Mouse (Mus musculus): ENCODE data around the gene Gal. TPM values are rescaled to one million over a fixed set of nuclear protein-coding genes. Genes with fewer than 3 reads are reported as not detected.
A peak's percentile ranks its signal among the peaks of the same experiment; 100 is the strongest.

The Gal gene
- polyA plus RNA-seq, 1 experiment, result 12.3 TPM

DNA sequence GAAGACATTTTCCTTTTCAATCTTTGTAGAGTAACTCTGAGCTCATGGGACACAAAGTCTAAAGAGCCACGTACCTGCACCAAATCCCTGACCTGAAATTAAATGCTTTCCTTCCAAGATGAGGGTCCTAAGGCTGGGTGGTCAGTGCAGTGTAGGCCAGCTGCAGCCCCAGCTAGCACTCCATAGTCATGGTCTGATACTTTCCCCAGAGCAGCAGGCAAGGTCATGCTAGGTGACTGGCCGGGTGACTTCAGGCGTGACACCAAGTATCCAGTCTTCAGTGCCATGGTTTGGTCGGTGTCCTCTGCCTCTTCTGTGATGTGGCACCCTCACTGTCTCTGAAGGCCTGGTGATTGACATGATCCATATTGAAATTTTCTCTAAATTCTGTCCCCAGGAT is 14.3 kb downstream of the Gal start:
- WGBS, result 89% methylated on average over 4 of the region's 4 CpGs
- H3K4me3 ChIP-seq (ENCODE audit: low read depth, low read length), result no peak overlapping the region
- no peak overlapping the region for H3K27ac ChIP-seq (ENCODE audit: insufficient read depth, low read depth, low read length)
- H3K36me3 ChIP-seq (ENCODE audit: control insufficient read depth, insufficient read depth, low read length), result no peaks in the 10 kb centered on the region
- TF ChIP-seq CTCF (IDR thresholded peaks at IDR 0.05; ENCODE audit: extremely low read depth, insufficient read length, insufficient replicate concordance, low read depth, low read length) (no peak), POLR2A (IDR thresholded peaks at IDR 0.05; ENCODE audit: low read depth, low read length) (no peak)
- no peaks in the 10 kb centered on the region for H3K4me1 ChIP-seq (ENCODE audit: control insufficient read depth, insufficient read depth, insufficient read length, low read length)
- no peaks in the 10 kb centered on the region for H3K27me3 ChIP-seq (ENCODE audit: control insufficient read depth, insufficient read depth, low read length)

DNA sequence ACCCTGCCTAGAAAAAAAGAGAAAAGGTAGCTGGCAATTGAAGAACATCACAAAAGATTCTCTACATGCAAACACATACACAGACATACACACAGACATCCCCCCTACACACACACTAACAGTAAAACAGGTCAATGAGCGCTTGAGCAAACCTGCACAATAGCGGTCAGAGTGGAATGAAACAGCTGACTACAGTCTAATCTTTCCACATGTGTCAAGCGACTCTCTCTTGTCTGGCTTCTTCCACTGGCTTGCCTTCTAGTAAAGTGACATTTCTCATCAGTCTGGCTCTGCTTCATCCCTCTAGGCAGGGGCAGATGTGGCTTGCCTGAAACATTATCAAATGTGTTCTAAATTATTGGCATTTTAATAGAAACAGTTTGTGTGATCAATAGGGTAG is 20.1 kb downstream of the Gal start:
- Histone ChIP-seq H3K4me3 (ENCODE audit: low read depth, low read length) (no peak overlapping the region), H3K27me3 (ENCODE audit: control insufficient read depth, insufficient read depth, low read length) (no peaks in the 10 kb centered on the region), H3K4me1 (ENCODE audit: control insufficient read depth, insufficient read depth, insufficient read length, low read length) (peaks cover 2% of the 10 kb centered on the region; the same call in 1 of the 2 replicates), H3K27ac (ENCODE audit: insufficient read depth, low read depth, low read length) (no peak overlapping the region), H3K36me3 (ENCODE audit: control insufficient read depth, insufficient read depth, low read length) (no peaks in the 10 kb centered on the region)
- 79% methylated on average over 3 of the region's 3 CpGs for WGBS
- no peak for TF ChIP-seq POLR2A (IDR thresholded peaks at IDR 0.05; ENCODE audit: low read depth, low read length)
- no peak for TF ChIP-seq CTCF (IDR thresholded peaks at IDR 0.05; ENCODE audit: extremely low read depth, insufficient read length, insufficient replicate concordance, low read depth, low read length)

DNA sequence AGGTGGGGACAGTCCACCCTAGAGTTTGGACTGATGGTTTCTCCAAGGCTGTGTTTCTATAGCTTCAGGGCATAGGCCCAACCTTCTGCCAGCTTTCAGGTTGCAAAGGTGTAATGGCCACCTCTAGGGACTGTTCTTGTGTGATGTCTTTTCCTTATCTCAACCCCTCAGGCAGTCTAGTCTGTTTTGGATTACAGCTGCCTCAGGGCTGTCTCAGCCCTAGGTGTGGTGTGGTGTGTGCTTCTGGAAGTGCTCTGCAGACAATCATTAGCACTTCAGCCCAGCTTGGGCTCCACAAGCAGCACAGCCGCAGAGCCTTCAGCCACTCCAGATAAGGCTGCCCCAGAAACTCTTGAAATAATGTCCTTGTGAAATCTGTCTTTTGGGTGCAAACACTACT is 22.0 kb downstream of the Gal start:
- Histone ChIP-seq H3K27ac (ENCODE audit: insufficient read depth, low read depth, low read length) (no peak overlapping the region), H3K36me3 (ENCODE audit: control insufficient read depth, insufficient read depth, low read length) (no peaks in the 10 kb centered on the region), H3K4me3 (ENCODE audit: low read depth, low read length) (no peak overlapping the region), H3K27me3 (ENCODE audit: control insufficient read depth, insufficient read depth, low read length) (no peaks in the 10 kb centered on the region), H3K4me1 (ENCODE audit: control insufficient read depth, insufficient read depth, insufficient read length, low read length) (peaks cover 2% of the 10 kb centered on the region; the same call in 1 of the 2 replicates)
- no peak for TF ChIP-seq POLR2A (IDR thresholded peaks at IDR 0.05; ENCODE audit: low read depth, low read length)
- no peak for TF ChIP-seq CTCF (IDR thresholded peaks at IDR 0.05; ENCODE audit: extremely low read depth, insufficient read length, insufficient replicate concordance, low read depth, low read length)
- WGBS, result 90% methylated on average over 1 of the region's 1 CpGs

DNA sequence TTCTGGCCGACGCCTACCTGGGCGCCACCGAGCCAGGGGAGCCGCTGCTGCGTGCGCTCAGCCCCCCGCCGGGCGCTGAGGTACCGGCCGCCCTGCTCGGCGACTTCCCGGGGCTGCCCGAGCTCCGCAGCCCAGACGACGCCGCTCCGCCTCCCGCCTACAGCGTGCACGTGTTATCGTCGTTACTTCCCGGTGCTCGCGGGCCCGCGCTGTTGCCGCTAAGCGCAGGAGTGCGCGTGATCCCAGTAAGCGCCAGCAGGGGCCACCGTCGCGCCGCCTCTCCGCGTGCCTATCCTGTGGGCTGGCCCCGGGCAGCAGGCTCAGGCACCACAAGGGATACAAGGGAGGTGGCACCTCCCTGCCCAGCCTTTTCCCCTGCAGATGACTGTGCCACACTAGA is 25.3 kb downstream of the Gal start:
- no peak for TF ChIP-seq POLR2A (IDR thresholded peaks at IDR 0.05; ENCODE audit: low read depth, low read length)
- peak; percentile 68 for TF ChIP-seq CTCF (IDR thresholded peaks at IDR 0.05; ENCODE audit: extremely low read depth, insufficient read length, insufficient replicate concordance, low read depth, low read length)
- Histone ChIP-seq H3K4me3 (ENCODE audit: low read depth, low read length) (peak overlapping the region; percentile 67), H3K4me1 (ENCODE audit: control insufficient read depth, insufficient read depth, insufficient read length, low read length) (peaks cover 2% of the 10 kb centered on the region; the same call in 1 of the 2 replicates), H3K36me3 (ENCODE audit: control insufficient read depth, insufficient read depth, low read length) (peaks cover 17% of the 10 kb centered on the region), H3K27me3 (ENCODE audit: control insufficient read depth, insufficient read depth, low read length) (no peaks in the 10 kb centered on the region), H3K27ac (ENCODE audit: insufficient read depth, low read depth, low read length) (0 out of 2 replicates have a peak overlapping the region, but pooled peaks have one; percentile 10)
- WGBS, result under 1% methylated on average over 43 of the region's 43 CpGs

DNA sequence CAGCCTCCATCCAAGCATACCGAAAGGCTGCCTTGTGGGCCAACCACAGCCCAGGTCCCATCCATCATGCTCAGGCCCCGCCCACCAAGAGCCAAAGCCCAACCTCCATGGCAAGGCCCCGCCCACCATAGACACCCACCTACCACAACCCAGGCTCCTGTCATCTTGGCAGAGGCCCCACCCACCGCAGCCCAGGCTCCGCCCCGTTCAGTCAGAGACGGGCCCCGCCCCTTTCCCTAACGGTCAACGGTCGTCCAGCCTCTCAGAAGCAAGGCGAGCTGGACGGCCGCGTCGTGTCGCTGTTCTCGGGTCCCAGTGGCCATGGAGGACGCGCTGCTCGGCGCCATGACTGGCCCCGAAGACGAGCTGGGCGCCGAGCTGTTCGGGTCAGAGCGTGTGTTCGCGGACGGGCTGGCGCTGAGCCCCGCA is 25.7 kb downstream of the Gal start, which contains the start of gene Tesmin:
Tesmin (plus strand) TSS at position 229 of the 429 bp plus-strand sequence.
- H3K27ac ChIP-seq (ENCODE audit: insufficient read depth, low read depth, low read length), result 0 out of 2 replicates have a peak within 1 kb of the TSS, but pooled peaks have one; percentile 10
- H3K27me3 ChIP-seq (ENCODE audit: control insufficient read depth, insufficient read depth, low read length), result no peaks in the 10 kb centered on the region
- TF ChIP-seq CTCF (IDR thresholded peaks at IDR 0.05; ENCODE audit: extremely low read depth, insufficient read length, insufficient replicate concordance, low read depth, low read length) (peak; percentile 25; the same call in 1 of the 2 replicates), POLR2A (IDR thresholded peaks at IDR 0.05; ENCODE audit: low read depth, low read length) (no peak)
- H3K4me1 ChIP-seq (ENCODE audit: control insufficient read depth, insufficient read depth, insufficient read length, low read length), result peaks cover 2% of the 10 kb centered on the region; the same call in 1 of the 2 replicates
- H3K4me3 ChIP-seq (ENCODE audit: low read depth, low read length), result peak within 1 kb of the TSS; percentile 67
- 3% methylated on average over 33 of the region's 33 CpGs for WGBS
- H3K36me3 ChIP-seq (ENCODE audit: control insufficient read depth, insufficient read depth, low read length), result peaks cover 21% of the 10 kb centered on the region

DNA sequence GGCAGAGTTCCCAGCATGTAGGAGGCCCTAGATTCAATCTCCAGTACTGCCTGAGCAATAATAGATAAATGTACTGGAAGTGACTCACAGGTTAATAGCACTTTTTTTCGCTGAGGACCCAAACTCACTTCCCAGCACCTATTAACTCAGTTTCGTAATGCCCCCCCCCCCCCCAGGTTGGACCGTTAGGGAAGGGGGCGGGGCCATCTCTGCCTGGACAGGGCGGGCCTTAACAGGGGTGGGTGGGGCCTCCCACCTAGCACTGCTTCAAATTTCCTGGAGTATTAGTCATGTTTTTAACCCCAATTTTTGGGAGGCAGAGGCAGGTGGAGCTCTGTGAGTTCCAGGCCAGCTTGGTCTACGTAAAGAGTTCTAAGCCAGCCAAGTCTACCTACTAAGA is 26.3 kb downstream of the Gal start:
- Histone ChIP-seq H3K4me1 (ENCODE audit: control insufficient read depth, insufficient read depth, insufficient read length, low read length) (peaks cover 2% of the 10 kb centered on the region; the same call in 1 of the 2 replicates), H3K4me3 (ENCODE audit: low read depth, low read length) (no peak overlapping the region), H3K36me3 (ENCODE audit: control insufficient read depth, insufficient read depth, low read length) (peaks cover 24% of the 10 kb centered on the region), H3K27ac (ENCODE audit: insufficient read depth, low read depth, low read length) (no peak overlapping the region), H3K27me3 (ENCODE audit: control insufficient read depth, insufficient read depth, low read length) (no peaks in the 10 kb centered on the region)
- TF ChIP-seq POLR2A (IDR thresholded peaks at IDR 0.05; ENCODE audit: low read depth, low read length) (no peak), CTCF (IDR thresholded peaks at IDR 0.05; ENCODE audit: extremely low read depth, insufficient read length, insufficient replicate concordance, low read depth, low read length) (no peak)
- WGBS, result 46% methylated on average over 6 of the region's 6 CpGs

DNA sequence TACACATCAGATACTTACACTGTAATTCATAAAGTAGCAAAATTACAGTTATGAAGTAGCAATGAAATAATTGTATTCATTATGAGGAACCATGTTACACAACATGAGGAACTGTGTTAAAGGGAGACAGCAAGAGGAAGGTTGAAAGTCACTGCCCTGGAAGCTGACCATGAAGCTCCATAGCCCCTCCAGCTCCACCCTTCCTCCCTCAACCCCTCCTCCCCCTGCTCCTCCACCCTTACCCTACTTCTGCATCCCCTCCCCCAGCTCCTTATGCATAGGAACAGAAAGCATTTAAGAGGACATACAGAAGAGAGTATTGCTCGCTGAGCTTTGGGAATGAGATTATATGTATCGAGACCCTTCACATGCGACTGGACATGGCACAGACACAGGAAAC is 35.7 kb downstream of the Gal start:
- 93% methylated on average over 3 of the region's 3 CpGs for WGBS
- no peak overlapping the region for H3K4me3 ChIP-seq (ENCODE audit: low read depth, low read length)
- no peak overlapping the region for H3K27ac ChIP-seq (ENCODE audit: insufficient read depth, low read depth, low read length)
- no peak for TF ChIP-seq POLR2A (IDR thresholded peaks at IDR 0.05; ENCODE audit: low read depth, low read length)
- TF ChIP-seq CTCF (IDR thresholded peaks at IDR 0.05; ENCODE audit: extremely low read depth, insufficient read length, insufficient replicate concordance, low read depth, low read length), result no peak
- no peaks in the 10 kb centered on the region for H3K27me3 ChIP-seq (ENCODE audit: control insufficient read depth, insufficient read depth, low read length)
- H3K4me1 ChIP-seq (ENCODE audit: control insufficient read depth, insufficient read depth, insufficient read length, low read length), result peaks cover 10% of the 10 kb centered on the region; the same call in 1 of the 2 replicates
- peaks cover 75% of the 10 kb centered on the region for H3K36me3 ChIP-seq (ENCODE audit: control insufficient read depth, insufficient read depth, low read length)
